Mouse (Mus musculus) thymus, adult 2 months (tissue): ENCODE data around the gene Hist1h2bc.
A peak's percentile ranks its signal among the peaks of the same experiment; 100 is the strongest.

Experiments used
- CTCF ChIP-seq: fragments of 200-500 bp; IDR thresholded peaks from 2 replicates; pipeline ENCODE4 v1.5.1; 2012; ENCODE audit warnings: mild to moderate bottlenecking, control low read depth, low read length, moderate library complexity, borderline replicate concordance; ENCODE audit not compliant: control insufficient read depth, poor library complexity, insufficient read depth; ENCODE audit errors: extremely low read depth
- POLR2A ChIP-seq: fragments of 200-500 bp; IDR thresholded peaks from 2 replicates; pipeline ENCODE4 v1.6.1; 2012; ENCODE audit warnings: mild to moderate bottlenecking, low read length, control low read depth, moderate library complexity; ENCODE audit not compliant: control insufficient read depth, poor library complexity, insufficient read depth; ENCODE audit errors: extremely low read depth

GRCm38 (mm10) chr13:23738677-23739068 lies 54.7 kb downstream of the Hist1h2bc start, which contains the start of gene Hist1h1c:
- TF ChIP-seq CTCF (peak; percentile 61; the same call in 1 of the 2 replicates), POLR2A (peak; percentile 99)
